Mouse (Mus musculus) adrenal gland, postnatal 36 days (tissue): ENCODE measurements around the gene Rcor1. TPM values are rescaled to one million over a fixed set of nuclear protein-coding genes. Genes with fewer than 3 reads are reported as not detected.

Experiments
- DNase-seq, 2 experiments: peaks; one replicate each; pipeline ENCODE4 v3.0.0; 2021; ENCODE audit warnings: mixed read lengths in 1 of 2
- long read RNA-seq, 2 experiments: library from polyadenylated mRNA; stranded (forward); transcript quantifications; one replicate each; pipeline ENCODE4 v2.0.0; 2021; ENCODE audit warnings: borderline sequencing depth in 2 of 2
- total RNA-seq, 2 experiments: library from RNA; stranded (reverse); gene quantifications; 2 replicates each; pipeline ENCODE4 v1.2.3; 2021

The Rcor1 gene
- 10 to 100 TPM; 44.1 to 67.8 TPM for total RNA-seq
- long read RNA-seq, experiment 1, full-length matches to known transcripts: 2 of 17 reads
- long read RNA-seq, experiment 1, partial matches to known transcripts: 4 of 17 reads
- long read RNA-seq, experiment 1, other reads (novel, unspliced or antisense): 11 of 17 reads
- long read RNA-seq, experiment 2, full-length matches to known transcripts: 6 of 9 reads
- long read RNA-seq, experiment 2, partial matches to known transcripts: 0 of 9 reads
- long read RNA-seq, experiment 2, other reads (novel, unspliced or antisense): 3 of 9 reads

GRCm38 (mm10) chr12:111038976-111039612 lies at the start of gene Rcor1:
Rcor1 (plus strand) TSS chr12:111039351.
- DNase-seq: peak; percentile 99 to 100

- DNase-seq: no peak
Measured at GRCm38 (mm10) chr12:110989409-110989808, 49.7 kb upstream of the Rcor1 start.

GRCm38 (mm10) chr12:110990500-110990899 lies 48.7 kb upstream of the Rcor1 start:
- no peak for DNase-seq

GRCm38 (mm10) chr12:110991361-110992127 lies 47.6 kb upstream of the Rcor1 start:
- DNase-seq: peak; percentile 82 to 89

DNA sequence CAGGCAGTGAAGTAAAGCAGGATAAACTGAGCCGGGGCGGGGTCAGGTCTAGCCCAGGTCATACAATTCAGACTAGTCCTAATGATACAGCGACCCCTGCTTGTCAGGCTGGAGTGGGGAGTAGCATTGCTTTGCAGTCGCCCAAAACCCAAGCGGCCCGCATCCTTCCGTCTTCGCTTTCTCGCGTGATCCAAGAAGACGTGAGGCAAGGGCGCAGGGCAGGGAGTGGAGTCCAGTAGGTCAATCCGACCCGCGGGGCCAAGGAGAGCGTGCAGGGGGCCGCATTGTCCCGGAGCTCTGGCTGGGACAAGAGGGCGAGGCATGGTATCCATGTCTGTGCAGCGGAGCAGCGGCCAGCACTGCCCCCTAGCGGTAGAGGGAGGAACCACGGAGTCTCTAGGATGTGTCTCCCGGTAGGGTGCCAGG lies 47.0 kb upstream of the Rcor1 start:
- DNase-seq: peak; percentile 94 to 95

DNA sequence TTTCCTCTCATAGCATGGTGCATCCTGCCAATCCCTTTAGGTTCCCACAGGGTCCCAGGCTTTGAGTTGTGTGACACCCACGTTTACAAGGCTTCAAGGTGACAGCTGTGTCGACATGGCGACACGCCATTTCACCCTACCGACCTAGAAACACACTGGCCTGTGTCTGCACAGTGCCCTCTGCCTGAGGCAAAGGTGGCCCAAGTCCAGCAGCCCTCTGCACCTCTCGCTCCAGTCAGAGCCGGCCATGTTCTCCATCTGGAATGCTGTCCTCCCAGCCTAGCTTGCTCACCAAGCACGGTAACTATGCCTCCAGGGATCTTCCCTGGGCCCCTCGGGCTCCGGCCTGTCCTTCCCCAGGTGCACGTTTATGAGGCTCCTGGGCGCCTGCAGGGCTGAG lies 46.4 kb upstream of the Rcor1 start:
- no peak for DNase-seq

- no peak for DNase-seq
Measured at GRCm38 (mm10) chr12:110993226-110993625, 45.9 kb upstream of the Rcor1 start.

DNA sequence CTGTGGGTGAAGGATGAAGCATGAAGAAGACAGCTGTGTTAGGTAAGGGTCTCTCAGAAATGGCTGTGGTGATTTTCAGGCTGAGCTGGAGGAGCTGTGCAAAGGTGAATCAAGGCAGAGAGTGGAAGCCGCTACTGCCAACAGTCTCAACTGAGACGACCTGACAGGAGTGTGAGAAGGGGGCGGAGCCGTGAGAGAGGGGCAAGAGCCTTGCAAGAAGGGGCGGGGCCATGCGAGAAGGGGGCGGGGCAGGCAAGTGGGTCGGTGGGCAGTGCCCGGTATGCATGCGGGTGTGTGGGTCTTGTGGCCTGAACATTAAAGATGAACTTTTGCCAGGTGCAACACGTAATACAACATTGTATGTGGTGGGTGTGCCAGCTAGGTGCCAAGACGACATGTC lies 44.5 kb upstream of the Rcor1 start:
- DNase-seq: no peak

- no peak for DNase-seq
Measured at GRCm38 (mm10) chr12:110998092-110998491, 41.1 kb upstream of the Rcor1 start.

DNA sequence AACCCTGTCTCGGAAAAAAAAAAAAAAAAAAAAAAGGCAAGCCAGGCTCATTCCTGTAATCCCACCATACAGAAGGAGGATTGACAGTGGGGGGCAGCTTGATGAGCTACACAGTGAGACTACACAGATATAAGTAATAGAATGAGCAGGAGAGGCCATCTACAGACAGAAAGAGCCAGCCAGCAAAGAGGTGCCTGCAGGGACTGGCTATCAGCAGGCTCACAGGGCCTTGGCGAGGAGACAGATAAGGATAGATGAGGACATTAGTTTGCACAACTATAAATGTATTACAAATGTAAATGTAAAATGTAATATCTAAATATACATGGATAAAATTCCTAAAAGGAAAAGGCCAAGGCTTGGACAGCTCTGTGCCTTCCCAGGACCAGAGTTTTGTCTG lies 39.3 kb upstream of the Rcor1 start:
- no peak for DNase-seq

DNA sequence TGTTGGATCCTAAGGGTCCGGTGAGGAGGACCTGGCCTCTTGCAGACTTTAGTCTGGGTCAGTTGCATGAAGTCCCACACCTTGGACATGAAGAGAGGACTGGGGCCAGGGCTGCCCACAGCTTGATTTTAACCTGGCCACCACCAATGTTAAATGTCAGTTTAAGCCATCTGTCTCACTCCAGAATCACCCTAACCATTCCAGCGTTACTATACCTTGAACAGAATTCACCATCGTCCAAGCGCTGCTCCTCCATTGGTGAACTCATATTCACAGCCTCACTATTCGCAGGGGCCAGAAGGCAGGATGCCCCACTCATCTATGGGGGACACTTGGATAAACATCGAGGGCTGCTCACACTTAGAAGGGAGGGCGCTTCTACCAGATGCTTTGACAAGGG lies 38.2 kb upstream of the Rcor1 start:
- DNase-seq: no peak

DNA sequence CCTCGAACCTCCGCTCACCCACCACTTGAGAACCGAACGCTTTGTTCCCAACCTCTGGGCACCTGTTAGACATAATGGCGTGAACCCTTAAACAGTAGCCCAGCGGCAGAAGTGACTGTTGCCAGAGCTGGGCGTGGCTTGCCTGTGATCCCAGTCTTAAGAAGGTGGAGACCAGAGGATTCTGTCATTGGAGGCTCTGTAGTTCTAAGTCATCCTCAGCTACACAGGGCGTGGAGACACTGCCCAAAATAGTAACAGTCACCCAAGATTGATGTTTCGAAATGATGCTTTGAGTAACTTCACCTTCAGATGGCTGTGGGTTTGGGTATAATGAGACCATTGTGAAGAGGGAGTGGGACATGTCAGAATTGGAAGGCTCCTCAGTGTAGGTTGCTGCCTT lies 35.0 kb upstream of the Rcor1 start:
- DNase-seq: no peak

DNA sequence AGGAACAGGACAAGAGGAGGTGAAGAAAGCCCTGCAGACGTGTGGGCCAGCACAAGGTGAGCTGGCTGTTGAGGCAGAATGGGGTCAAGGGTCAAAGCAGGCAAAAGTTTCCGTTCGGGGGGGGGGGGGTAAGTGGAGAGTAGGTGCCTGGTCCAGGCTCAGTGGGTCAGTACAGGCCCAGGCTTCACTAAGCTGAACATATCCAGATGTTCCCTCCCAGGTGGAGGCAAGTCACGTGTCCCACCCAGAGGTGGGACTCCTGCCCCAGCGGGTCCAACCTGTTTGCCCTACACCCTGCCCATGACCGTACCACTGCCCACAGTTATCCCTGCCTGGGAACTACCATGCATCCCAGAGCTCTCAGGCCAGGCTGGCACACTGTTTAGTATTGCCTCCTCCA lies 33.3 kb upstream of the Rcor1 start:
- no peak for DNase-seq

GRCm38 (mm10) chr12:111006339-111006738 lies 32.8 kb upstream of the Rcor1 start:
- DNase-seq: no peak

DNA sequence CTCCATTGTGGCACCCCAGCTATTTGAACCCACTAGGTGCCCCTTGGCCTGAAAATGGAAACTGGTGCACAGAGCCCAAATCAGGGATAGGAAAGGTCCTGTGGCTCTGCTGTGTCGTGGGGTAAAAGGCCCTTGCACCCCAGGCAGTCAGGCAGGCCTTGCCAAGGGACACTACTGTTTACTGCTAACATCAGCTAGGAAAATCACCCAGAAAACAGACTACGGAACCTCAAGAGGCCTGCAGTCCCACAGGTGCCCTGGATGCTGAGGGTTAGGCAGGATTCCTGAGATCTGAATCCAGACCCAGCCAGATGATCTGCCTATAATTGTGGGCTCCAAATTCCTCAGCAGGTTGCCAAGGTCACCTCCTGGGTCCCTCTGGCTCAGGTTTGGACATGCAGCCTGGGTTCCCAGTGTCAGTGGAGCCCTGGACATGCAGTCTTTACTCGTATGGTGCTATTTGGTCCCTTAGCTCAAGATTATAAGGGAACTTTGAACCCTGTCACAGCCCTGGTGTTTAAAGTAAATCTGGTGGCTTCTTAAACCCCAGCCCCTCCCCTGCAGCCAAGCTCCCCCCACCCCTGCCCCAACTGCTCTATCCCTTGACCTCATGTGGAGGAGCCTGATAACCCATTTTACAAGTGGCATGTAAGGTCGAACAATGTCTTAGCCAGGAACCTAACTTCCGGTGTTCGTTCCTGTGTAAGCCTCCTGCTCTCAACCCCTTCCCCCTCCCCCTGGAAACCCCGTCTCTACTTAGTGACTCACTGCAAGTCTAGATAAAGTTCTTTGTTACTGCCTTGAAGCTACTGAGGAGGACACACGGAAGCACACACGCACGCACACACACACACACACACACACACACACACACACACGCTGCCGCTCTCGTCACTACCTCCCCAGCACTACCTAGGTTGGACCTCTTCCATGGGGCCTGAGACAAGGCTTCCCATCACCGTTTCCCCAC lies 31.7 kb upstream of the Rcor1 start:
- DNase-seq: peak; percentile 63 to 86

GRCm38 (mm10) chr12:111008500-111009490 lies 30.4 kb upstream of the Rcor1 start:
- no peak for DNase-seq

- no peak for DNase-seq
Measured at GRCm38 (mm10) chr12:111009615-111010257, 29.4 kb upstream of the Rcor1 start.

- DNase-seq: no peak
Measured at GRCm38 (mm10) chr12:111016807-111017206, 22.3 kb upstream of the Rcor1 start.

DNA sequence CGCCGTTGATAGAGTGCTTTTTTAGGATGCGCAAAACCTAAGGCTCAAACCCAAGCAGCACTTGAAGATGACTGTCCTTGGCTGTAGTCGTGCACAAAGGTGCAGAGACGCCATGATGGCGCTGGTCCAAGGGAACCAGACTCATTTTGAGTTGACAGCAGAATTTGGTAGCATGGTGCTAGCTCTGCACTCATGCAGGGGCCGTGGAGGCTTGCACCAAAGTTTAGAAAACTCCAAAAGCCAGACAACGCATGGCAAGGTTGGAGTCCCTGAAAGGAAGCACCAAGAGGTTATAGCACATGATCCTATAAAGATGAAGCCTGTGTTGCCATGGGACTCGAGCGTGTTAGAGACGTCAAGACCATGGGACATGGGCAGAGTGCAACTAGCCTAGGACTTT lies 21.1 kb upstream of the Rcor1 start:
- DNase-seq: no peak

GRCm38 (mm10) chr12:111019086-111019485 lies 20.1 kb upstream of the Rcor1 start:
- DNase-seq: no peak
